22 mouse cellular contexts compared by ENCODE assay signal in the genomic region with DNA sequence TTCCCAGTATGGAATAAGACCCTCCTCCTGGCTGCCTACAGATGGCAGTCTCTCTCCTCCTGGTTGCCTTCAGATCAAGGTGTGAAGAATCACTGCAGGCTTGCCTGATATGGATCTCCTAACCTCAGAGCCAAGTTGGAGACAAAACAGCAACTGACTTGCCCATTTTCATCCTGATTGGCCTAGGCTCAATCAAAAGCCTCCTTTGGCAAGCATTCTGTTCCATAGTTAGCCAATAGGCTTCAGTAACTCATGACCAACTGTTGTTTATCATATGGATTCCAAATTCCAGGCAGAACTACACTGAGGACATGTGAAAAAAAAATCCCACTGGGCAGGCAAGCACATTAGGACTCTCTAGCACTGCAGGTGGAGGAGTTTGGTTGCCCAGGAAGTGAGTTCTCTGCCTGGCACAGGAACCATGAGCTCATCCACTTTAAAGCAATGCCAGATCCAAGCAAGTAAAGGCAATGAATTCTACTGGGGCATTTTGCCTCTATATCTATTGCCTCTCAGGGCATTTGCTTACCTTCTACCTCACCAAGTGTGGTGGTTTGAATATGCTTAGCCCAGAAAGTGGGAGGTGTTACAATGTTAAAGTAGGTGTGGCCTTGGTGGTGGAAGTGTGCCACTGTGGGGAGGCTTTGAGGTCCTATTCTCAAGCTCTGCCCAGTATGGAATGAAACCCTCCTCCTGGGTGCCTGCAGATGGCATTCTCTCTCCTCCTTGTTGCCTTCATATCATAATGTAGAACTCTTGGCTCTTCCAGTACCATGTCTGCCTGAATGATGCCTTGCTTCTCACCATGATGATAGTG.
DNase-seq lines count a peak whose midpoint lies in the region; ATAC-seq lines count a peak whose summit lies in the region.
"Had no signal": no experiment of that assay in that cellular context is flagged by ENCODE, and none has a peak within 500 bp of the region (broad histone marks: within the 10 kb centered on the region; RNA-seq: fewer than 3 reads in every experiment).

No protein-coding gene starts in this region.

- H3K27me3 ChIP-seq in forebrain, embryonic 16.5 days (replicated peaks; ENCODE audit: control insufficient read depth, insufficient read depth, low read length) = no peaks in the 10 kb centered on the region
- no peaks in the 10 kb centered on the region for H3K27me3 ChIP-seq in forebrain, embryonic 10.5 days (ENCODE audit: poor library complexity, severe bottlenecking)
- H3K27me3 ChIP-seq: heart, embryonic 15.5 days; hindbrain, embryonic 12.5 days; intestine, embryonic 15.5 days; liver, embryonic 12.5 days; lung, embryonic 15.5 days; midbrain, embryonic 12.5 days; neural tube, embryonic 15.5 days had no signal

- DNase-seq in forebrain, embryonic 10.5 days (ENCODE audit: extremely low spot score, low spot score) = no peak
- peak; percentile 6 for DNase-seq in right cerebral cortex, adult 18-20 months
- no peak for DNase-seq in right cerebral cortex, postnatal 14 days
- DNase-seq in cerebellum, adult 8-10 months = peak; percentile 62
- peak; percentile 8 for DNase-seq in gonadal fat pad, adult 2 months (ENCODE audit: low read depth)
- DNase-seq in kidney, postnatal 4 days = no peak
- DNase-seq in gastrocnemius, adult 8-10 months (ENCODE audit: low spot score in 2 of 2) = no peak
- DNase-seq: heart, adult 2 months; thymus, adult 18-20 months had no signal

- H3K9me3 ChIP-seq in forebrain, embryonic 16.5 days (ENCODE audit: control insufficient read depth, low read length) = no peaks in the 10 kb centered on the region
- H3K9me3 ChIP-seq in forebrain, embryonic 10.5 days = no peaks in the 10 kb centered on the region
- H3K9me3 ChIP-seq: embryonic facial prominence, embryonic 10.5 days; heart, embryonic 15.5 days; hindbrain, embryonic 12.5 days; intestine, embryonic 15.5 days; lung, embryonic 15.5 days; midbrain, embryonic 12.5 days; neural tube, embryonic 15.5 days had no signal

- no peak overlapping the region for H3K27ac ChIP-seq in forebrain, embryonic 16.5 days (ENCODE audit: low read length)
- no peak overlapping the region for H3K27ac ChIP-seq in forebrain, embryonic 10.5 days
- H3K27ac ChIP-seq: embryonic facial prominence, embryonic 10.5 days; heart, adult 2 months; heart, embryonic 15.5 days; hindbrain, embryonic 12.5 days; intestine, embryonic 15.5 days; liver, embryonic 12.5 days; lung, embryonic 15.5 days; macrophage; midbrain, embryonic 12.5 days; neural tube, embryonic 15.5 days had no signal

- H3K4me2 ChIP-seq in forebrain, embryonic 16.5 days (ENCODE audit: low read length) = no peak overlapping the region
- H3K4me2 ChIP-seq: heart, embryonic 15.5 days; hindbrain, embryonic 12.5 days; intestine, embryonic 15.5 days; liver, embryonic 12.5 days; lung, embryonic 15.5 days; midbrain, embryonic 12.5 days; neural tube, embryonic 15.5 days had no signal

- no peak overlapping the region for H3K9ac ChIP-seq in forebrain, embryonic 16.5 days (replicated peaks; ENCODE audit: low read depth, low read length)
- H3K9ac ChIP-seq: heart, embryonic 15.5 days; hindbrain, embryonic 12.5 days; intestine, embryonic 15.5 days; liver, embryonic 12.5 days; lung, embryonic 15.5 days; midbrain, embryonic 12.5 days; neural tube, embryonic 15.5 days had no signal

- H3K4me3 ChIP-seq in forebrain, embryonic 16.5 days (replicated peaks; ENCODE audit: low read length) = no peak overlapping the region
- no peak overlapping the region for H3K4me3 ChIP-seq in forebrain, embryonic 10.5 days
- H3K4me3 ChIP-seq: embryonic facial prominence, embryonic 10.5 days; erythroblast, embryonic 14.5 days; heart, adult 2 months; heart, embryonic 15.5 days; hindbrain, embryonic 12.5 days; intestine, embryonic 15.5 days; liver, embryonic 12.5 days; lung, embryonic 15.5 days; midbrain, embryonic 12.5 days; myocyte; neural tube, embryonic 15.5 days had no signal

- H3K4me1 ChIP-seq in forebrain, embryonic 16.5 days (replicated peaks; ENCODE audit: control insufficient read depth, insufficient read depth, low read length) = peaks cover 13% of the 10 kb centered on the region
- H3K4me1 ChIP-seq in forebrain, embryonic 10.5 days = no peaks in the 10 kb centered on the region
- H3K4me1 ChIP-seq: embryonic facial prominence, embryonic 10.5 days; heart, embryonic 15.5 days; intestine, embryonic 15.5 days; liver, embryonic 12.5 days; lung, embryonic 15.5 days; midbrain, embryonic 12.5 days had no signal

- H3K36me3 ChIP-seq in forebrain, embryonic 16.5 days (ENCODE audit: control insufficient read depth, insufficient read depth) = no peaks in the 10 kb centered on the region
- no peaks in the 10 kb centered on the region for H3K36me3 ChIP-seq in forebrain, embryonic 10.5 days (replicated peaks)
- H3K36me3 ChIP-seq: embryonic facial prominence, embryonic 10.5 days; heart, embryonic 15.5 days; hindbrain, embryonic 12.5 days; intestine, embryonic 15.5 days; liver, embryonic 12.5 days; lung, embryonic 15.5 days; midbrain, embryonic 12.5 days; neural tube, embryonic 15.5 days had no signal

- peak; percentile 57 for ATAC-seq in forebrain, embryonic 16.5 days
- ATAC-seq: intestine, embryonic 15.5 days; liver, embryonic 12.5 days; Patski had no signal

Comparison
In these comparisons a context has a peak if more than half of its experiments do, and no peak if none do; other contexts are left out.
1. DNase-seq: peak in right cerebral cortex, adult 18-20 months (single experiment), cerebellum, adult 8-10 months (single experiment) and gonadal fat pad, adult 2 months (single experiment); none in forebrain, embryonic 10.5 days (single experiment), right cerebral cortex, postnatal 14 days (single experiment), kidney, postnatal 4 days (0 of 2) and gastrocnemius, adult 8-10 months (0 of 2).